Mouse (Mus musculus) midbrain, embryonic 11.5 days (tissue): ENCODE data around the gene Abhd16b. TPM values are rescaled to one million over a fixed set of nuclear protein-coding genes. Genes with fewer than 3 reads are reported as not detected.

Experiments used
- ATAC-seq: fragments of 200-750 bp; cut with Nextera tagmentation; 2 replicates; pipeline ENCODE4 v1.8.0; 2017; ENCODE audit warnings: moderate TSS enrichment, moderate library complexity; ENCODE audit not compliant: low FRiP score
- DNase-seq: peaks from one replicate; pipeline ENCODE4 v3.0.0; 2015; ENCODE audit warnings: low spot score; ENCODE audit errors: missing footprints
- H3K27ac ChIP-seq: fragments of 300-500 bp; sonication (generic); 2 replicates; pipeline ENCODE4 v1.5.1; 2014; ENCODE audit warnings: low read depth, low read length
- H3K27me3 ChIP-seq: fragments of 300-500 bp; sonication (generic); 2 replicates; pipeline ENCODE4 v1.6.1; 2014; ENCODE audit warnings: mild to moderate bottlenecking, low read length, moderate library complexity, mixed read lengths; ENCODE audit not compliant: control insufficient read depth, insufficient read depth
- H3K36me3 ChIP-seq: fragments of 300-500 bp; sonication (generic); 2 replicates; pipeline ENCODE4 v1.6.1; 2014; ENCODE audit warnings: mild to moderate bottlenecking, low read length, moderate library complexity, mixed read lengths; ENCODE audit not compliant: control insufficient read depth, insufficient read depth
- H3K4me1 ChIP-seq: fragments of 300-500 bp; sonication (generic); 2 replicates; pipeline ENCODE4 v1.6.1; 2014; ENCODE audit warnings: low read length; ENCODE audit not compliant: control insufficient read depth, insufficient read depth
- H3K4me2 ChIP-seq: fragments of 300-500 bp; sonication (generic); 2 replicates; pipeline ENCODE4 v1.6.1; 2014; ENCODE audit warnings: mild to moderate bottlenecking, moderate library complexity
- H3K4me3 ChIP-seq: fragments of 300-500 bp; sonication (generic); 2 replicates; pipeline ENCODE4 v1.5.1; 2014; ENCODE audit warnings: low read depth, low read length
- H3K9ac ChIP-seq: fragments of 300-500 bp; sonication (generic); 2 replicates; pipeline ENCODE4 v1.6.1; 2014; ENCODE audit warnings: low read length
- H3K9me3 ChIP-seq: fragments of 300-500 bp; sonication (generic); 2 replicates; pipeline ENCODE4 v1.6.1; 2016; ENCODE audit warnings: low read length; ENCODE audit not compliant: control insufficient read depth
- WGBS: fragments of 180-500 bp; shearing (Covaris S2); extraction: QIAGEN DNeasy Blood & Tissue Kit; methylation state at CpG from one replicate; pipeline ENCODE4 v1.1.7; 2014; 5-methylcytosine and 5-hydroxymethylcytosine counted together
- polyA plus RNA-seq: library from polyadenylated mRNA; unstranded; fragments of >200 nt; fragmentation: Nextera tagmentation; extraction: Ambion mirVana; gene quantifications from 2 replicates; pipeline ENCODE4 v1.2.1, GENCODE M21; 2014

Gene Abhd16b
- 0.15 and 0.21 TPM in 2 replicates for polyA plus RNA-seq

GRCm38 (mm10) chr2:181493156-181493927 lies at the start of gene Abhd16b:
Gene Abhd16b, plus strand, starts transcription at chr2:181493206.
- Histone ChIP-seq H3K4me1 (peaks cover 8% of the 10 kb centered on the region), H3K36me3 (no peaks in the 10 kb centered on the region), H3K9ac (no peak within 1 kb of the TSS), H3K27me3 (no peaks in the 10 kb centered on the region), H3K4me3 (no peak within 1 kb of the TSS), H3K27ac (no peak within 1 kb of the TSS), H3K9me3 (no peaks in the 10 kb centered on the region), H3K4me2 (no peak within 1 kb of the TSS)
- DNase-seq: no peak
- 86% methylated on average over 31 of the region's 31 CpGs for WGBS
- no peak for ATAC-seq

GRCm38 (mm10) chr2:181452181-181452580 lies 40.8 kb upstream of the Abhd16b start:
- Histone ChIP-seq H3K9me3 (no peaks in the 10 kb centered on the region), H3K27ac (no peak overlapping the region), H3K36me3 (no peaks in the 10 kb centered on the region), H3K4me3 (no peak overlapping the region), H3K4me1 (no peaks in the 10 kb centered on the region), H3K27me3 (no peaks in the 10 kb centered on the region), H3K9ac (no peak overlapping the region), H3K4me2 (no peak overlapping the region)
- DNase-seq: no peak
- no peak for ATAC-seq
- 83% methylated on average over 4 of the region's 4 CpGs for WGBS

GRCm38 (mm10) chr2:181453274-181453673 lies 39.7 kb upstream of the Abhd16b start:
- no peaks in the 10 kb centered on the region for H3K9me3 ChIP-seq
- no peak overlapping the region for H3K9ac ChIP-seq
- no peak overlapping the region for H3K4me3 ChIP-seq
- peaks cover 5% of the 10 kb centered on the region; the same call in 1 of the 2 replicates for H3K27me3 ChIP-seq
- ATAC-seq (no peak), DNase-seq (no peak)
- WGBS: 46% methylated on average over 1 of the region's 1 CpGs
- H3K4me2 ChIP-seq: no peak overlapping the region
- H3K4me1 ChIP-seq: peaks cover 6% of the 10 kb centered on the region
- no peaks in the 10 kb centered on the region for H3K36me3 ChIP-seq
- H3K27ac ChIP-seq: no peak overlapping the region

- Histone ChIP-seq H3K36me3 (no peaks in the 10 kb centered on the region), H3K4me3 (no peak overlapping the region), H3K27me3 (peaks cover 5% of the 10 kb centered on the region; the same call in 1 of the 2 replicates), H3K9me3 (no peaks in the 10 kb centered on the region), H3K4me1 (peaks cover 11% of the 10 kb centered on the region), H3K9ac (no peak overlapping the region), H3K27ac (no peak overlapping the region), H3K4me2 (no peak overlapping the region)
- 70% methylated on average over 2 of the region's 2 CpGs for WGBS
- ATAC-seq (no peak), DNase-seq (no peak)
These were observed 37.1 kb upstream of the Abhd16b start for GRCm38 (mm10) chr2:181455899-181456298.

GRCm38 (mm10) chr2:181457831-181458230 lies 35.2 kb upstream of the Abhd16b start:
- Histone ChIP-seq H3K9ac (peak overlapping the region; percentile 86; the same call in 1 of the 2 replicates), H3K27me3 (peaks cover 5% of the 10 kb centered on the region; the same call in 1 of the 2 replicates), H3K9me3 (no peaks in the 10 kb centered on the region), H3K36me3 (no peaks in the 10 kb centered on the region), H3K4me1 (peaks cover 14% of the 10 kb centered on the region), H3K27ac (no peak overlapping the region), H3K4me3 (peak overlapping the region; percentile 93), H3K4me2 (peak overlapping the region; percentile 96)
- ATAC-seq: no peak
- DNase-seq: no peak
- 4% methylated on average over 15 of the region's 15 CpGs for WGBS

- Histone ChIP-seq H3K9me3 (no peaks in the 10 kb centered on the region), H3K4me2 (peak overlapping the region; percentile 96), H3K4me3 (peak overlapping the region; percentile 93), H3K27ac (peak overlapping the region; percentile 68), H3K9ac (peak overlapping the region; percentile 86), H3K36me3 (no peaks in the 10 kb centered on the region), H3K27me3 (peaks cover 5% of the 10 kb centered on the region; the same call in 1 of the 2 replicates), H3K4me1 (peaks cover 17% of the 10 kb centered on the region)
- DNase-seq (peak; percentile 94), ATAC-seq (peak; percentile 1; the same call in 1 of the 2 replicates)
- under 1% methylated on average over 65 of the region's 72 CpGs for WGBS
These were observed 34.4 kb upstream of the Abhd16b start for GRCm38 (mm10) chr2:181458411-181459152.

GRCm38 (mm10) chr2:181459153-181459672 lies 33.8 kb upstream of the Abhd16b start, which contains the start of gene Zbtb46:
Gene Zbtb46, minus strand, starts transcription at chr2:181459426.
- WGBS: 1% methylated on average over 41 of the region's 83 CpGs
- H3K4me2 ChIP-seq: peak within 1 kb of the TSS; percentile 96
- H3K27ac ChIP-seq: peak within 1 kb of the TSS; percentile 68
- peaks cover 5% of the 10 kb centered on the region; the same call in 1 of the 2 replicates for H3K27me3 ChIP-seq
- ATAC-seq: peak; percentile 93
- DNase-seq: peak; percentile 98
- peak within 1 kb of the TSS; percentile 86 for H3K9ac ChIP-seq
- H3K4me3 ChIP-seq: peak within 1 kb of the TSS; percentile 93
- H3K4me1 ChIP-seq: peaks cover 17% of the 10 kb centered on the region
- H3K36me3 ChIP-seq: no peaks in the 10 kb centered on the region
- H3K9me3 ChIP-seq: no peaks in the 10 kb centered on the region

- ATAC-seq (peak; percentile 76), DNase-seq (peak; percentile 95)
- Histone ChIP-seq H3K4me3 (peak overlapping the region; percentile 93), H3K36me3 (no peaks in the 10 kb centered on the region), H3K27me3 (peaks cover 5% of the 10 kb centered on the region; the same call in 1 of the 2 replicates), H3K9me3 (no peaks in the 10 kb centered on the region), H3K9ac (peak overlapping the region; percentile 76), H3K27ac (no peak overlapping the region), H3K4me1 (peaks cover 17% of the 10 kb centered on the region), H3K4me2 (peak overlapping the region; percentile 96)
- WGBS: under 1% methylated on average over 71 of the region's 71 CpGs
These were observed 33.1 kb upstream of the Abhd16b start for GRCm38 (mm10) chr2:181459673-181460621.
